Mouse (Mus musculus) bone marrow macrophage, adult 2 months (primary cell): ENCODE data around the gene Klf8.

Experiments
- CTCF ChIP-seq: IDR thresholded peaks from 2 replicates; pipeline ENCODE4 v1.5.1; 2012; ENCODE audit warnings: low read depth, mild to moderate bottlenecking, low read length, moderate library complexity
- POLR2A ChIP-seq: IDR thresholded peaks from 2 replicates; pipeline ENCODE4 v1.6.1; 2012; ENCODE audit warnings: mild to moderate bottlenecking, low read depth, low read length, borderline replicate concordance

DNA sequence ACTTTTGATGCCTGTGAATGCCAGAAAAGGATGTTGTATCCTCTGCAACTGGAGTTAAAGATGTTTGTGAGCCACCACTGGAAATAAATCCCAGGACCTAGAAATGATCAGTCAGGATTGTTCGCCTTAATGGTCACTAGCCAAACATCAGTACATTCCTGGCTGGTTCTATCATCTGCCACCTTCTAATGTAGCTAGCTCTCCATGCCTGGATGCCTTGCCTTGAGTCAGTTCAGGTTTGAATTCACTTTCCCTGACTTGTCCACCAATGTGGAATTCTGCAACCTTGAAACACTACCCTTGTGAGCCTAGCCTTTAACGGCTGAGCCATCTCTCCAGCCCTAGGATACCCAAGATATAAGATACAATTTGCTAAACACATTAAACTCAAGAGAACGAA lies 202.8 kb downstream of the Klf8 start:
- TF ChIP-seq POLR2A (no peak), CTCF (no peak)
